Mouse (Mus musculus) monocyte, adult 5-6 weeks (primary cell): ENCODE data around the gene Dusp14. TPM values are rescaled to one million over a fixed set of nuclear protein-coding genes. Genes with fewer than 3 reads are reported as not detected.

Source experiments
- ATAC-seq: fragments of 153-309, 156-312 bp; replicated peaks from 2 replicates; pipeline ENCODE4 v1.8.0; 2017; ENCODE audit warnings: mild to moderate bottlenecking; ENCODE audit not compliant: low TSS enrichment, insufficient number of reproducible peaks, severe bottlenecking, poor library complexity, low FRiP score
- total RNA-seq: library from RNA; stranded (forward); fragments of 200-1000, 200-491, 200-594 nt; gene quantifications from 3 replicates; pipeline ENCODE4 v1.2.3, GENCODE M21; 2017

The Dusp14 gene
- total RNA-seq, result 0.76 to 1.6 TPM in 2 of 3 replicates, not detected in the other

DNA sequence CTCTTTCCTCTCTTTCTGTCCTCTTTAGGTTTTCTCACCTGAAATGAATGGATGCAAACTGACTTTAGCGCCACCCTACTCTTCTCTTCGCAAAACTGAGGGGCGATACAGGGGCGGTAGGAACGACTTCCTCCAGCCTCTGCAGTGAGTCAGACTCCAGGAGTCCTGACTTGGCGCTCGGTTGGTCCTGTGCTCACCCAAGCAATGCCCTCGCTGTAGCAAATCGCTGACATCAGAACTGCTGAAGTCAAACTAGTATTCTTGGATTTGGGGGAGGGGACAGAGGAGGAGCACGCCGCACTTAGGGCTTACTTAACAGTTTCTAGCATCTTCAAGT lies at the start of gene Dusp14:
Dusp14 (minus strand) TSS at position 228 of the 337 bp plus-strand sequence.
- ATAC-seq, result no peak; the same call in 1 of the 2 replicates

DNA sequence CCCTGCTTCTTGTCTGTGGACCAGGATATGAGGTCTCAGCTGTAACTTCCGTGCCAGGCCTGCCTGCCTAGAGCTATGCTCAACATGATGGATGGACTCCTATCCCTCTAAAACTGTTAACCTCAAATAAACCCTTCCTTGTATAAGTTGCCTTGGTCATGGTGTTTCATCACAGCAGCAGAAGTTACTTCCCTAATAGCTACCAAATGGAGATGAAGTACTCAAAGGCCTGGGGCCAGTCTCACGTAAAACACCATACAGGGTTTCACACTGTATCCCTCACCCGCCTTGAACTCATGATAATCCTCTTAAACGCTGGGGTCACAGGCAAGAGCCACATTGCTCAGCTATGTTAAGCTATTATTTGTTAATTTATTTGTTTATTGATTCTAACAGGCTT lies 48.4 kb upstream of the Dusp14 start:
- ATAC-seq, result no peak

DNA sequence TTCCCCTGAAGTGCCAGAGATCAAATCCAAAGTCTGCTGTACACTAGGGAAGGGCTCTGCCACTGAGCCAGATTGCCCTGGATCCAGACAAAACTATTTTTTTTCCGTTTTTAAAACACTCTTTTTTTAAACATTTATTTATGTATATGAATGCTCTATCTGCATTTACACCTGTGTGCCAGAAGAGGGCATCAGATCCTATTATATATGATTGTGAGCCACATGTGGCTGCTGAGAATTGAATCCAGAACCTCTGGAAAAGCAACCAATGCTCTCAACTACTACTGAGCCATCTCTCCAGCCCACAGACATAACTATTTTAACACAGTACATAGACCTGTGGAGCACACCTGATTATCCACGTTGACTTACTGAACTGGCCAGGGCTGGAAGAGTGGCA lies 47.2 kb upstream of the Dusp14 start:
- ATAC-seq, result no peak

DNA sequence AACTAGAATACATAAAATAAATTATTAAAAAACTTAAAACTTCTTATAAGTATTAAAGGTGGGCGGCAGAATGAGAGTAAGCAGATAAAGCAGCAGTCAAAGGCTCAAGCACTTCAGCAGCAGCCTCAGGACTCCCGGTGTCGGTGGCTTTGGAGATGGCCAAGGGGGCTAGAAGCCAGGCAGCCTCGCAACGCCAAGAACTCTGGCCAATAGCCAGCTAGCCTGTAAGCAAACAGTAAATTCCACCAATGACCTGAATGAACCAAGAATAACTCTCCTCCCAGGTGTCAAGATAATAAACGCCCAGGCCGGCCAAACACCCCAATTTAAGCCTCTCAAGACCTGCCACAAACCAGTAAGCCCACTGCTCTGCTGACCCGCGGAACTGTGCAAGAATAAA lies 46.6 kb upstream of the Dusp14 start:
- ATAC-seq, result no peak

DNA sequence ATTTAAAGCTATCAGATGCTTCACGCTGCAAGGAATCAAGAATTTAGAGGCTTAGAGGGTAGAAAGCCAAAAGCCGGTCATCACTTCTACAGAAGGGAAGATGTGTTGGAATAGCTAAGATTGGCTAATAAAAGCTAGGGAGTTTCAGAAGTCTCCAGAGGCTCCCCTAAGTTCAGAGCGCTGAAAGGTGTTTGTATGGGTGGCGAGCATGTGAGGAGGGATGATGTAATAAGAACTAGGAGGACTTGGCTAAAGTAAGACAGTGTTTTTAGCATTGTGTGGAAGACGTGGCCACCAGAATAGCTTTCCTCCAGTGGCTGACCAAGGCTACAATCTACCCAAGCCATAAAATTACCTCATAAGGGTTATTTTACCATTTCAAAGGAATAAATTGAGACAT lies 44.6 kb upstream of the Dusp14 start:
- ATAC-seq, result no peak

DNA sequence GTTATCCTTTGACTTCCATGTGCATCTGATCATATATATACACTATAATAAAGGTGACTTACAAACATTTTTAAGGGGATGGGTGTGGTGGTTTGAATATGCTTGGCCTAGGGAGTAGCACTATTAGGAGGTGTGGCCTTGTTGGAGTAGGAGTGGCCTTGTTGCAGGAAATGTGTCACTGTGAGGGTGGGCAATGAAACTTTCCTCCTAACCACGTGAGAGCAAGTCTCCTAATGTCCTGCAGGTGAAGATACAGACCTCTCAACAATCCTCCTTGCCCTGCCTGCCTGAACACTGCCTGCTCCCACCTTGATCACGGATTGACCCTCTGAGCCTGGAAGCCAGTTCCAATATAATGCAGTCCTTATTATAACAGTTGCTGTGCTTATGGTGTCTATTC lies 38.1 kb upstream of the Dusp14 start:
- ATAC-seq, result no peak

DNA sequence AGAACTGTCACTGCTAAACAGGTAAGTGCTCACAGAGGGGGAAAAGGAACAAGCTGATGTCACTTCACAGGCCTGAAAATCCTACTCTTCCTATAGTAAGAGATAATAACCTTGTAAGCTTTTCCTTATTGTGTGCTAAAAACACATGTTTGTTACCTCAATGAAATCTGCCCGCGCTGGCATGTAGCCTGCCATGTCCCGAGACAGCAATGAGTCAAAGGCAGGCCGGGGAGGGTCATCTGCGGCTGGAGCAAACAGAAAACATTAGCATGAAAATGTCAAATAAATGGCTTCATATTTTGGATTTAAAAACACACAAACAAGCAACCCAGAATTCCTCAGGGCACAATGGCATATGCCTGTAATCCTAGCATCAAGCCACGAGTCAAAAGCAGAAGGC lies 35.0 kb upstream of the Dusp14 start:
- no peak for ATAC-seq

DNA sequence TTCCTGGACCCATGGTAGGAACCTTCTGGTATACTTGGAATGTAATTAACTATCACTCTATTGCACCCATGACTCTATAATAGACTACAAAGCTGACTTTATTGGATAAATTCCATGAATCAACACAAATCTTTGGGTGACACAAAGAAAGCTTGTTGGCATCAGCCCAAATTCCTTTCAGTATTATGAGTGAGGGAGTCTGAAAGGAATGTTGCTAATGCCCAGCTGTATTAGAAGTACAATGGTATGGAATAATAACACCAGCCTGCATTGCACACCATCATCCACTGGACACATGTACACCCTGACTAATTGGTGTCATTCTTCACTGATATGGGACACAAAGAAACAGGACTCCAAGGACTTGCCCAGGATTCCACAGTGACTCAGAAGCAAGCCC lies 32.1 kb upstream of the Dusp14 start:
- ATAC-seq, result no peak

DNA sequence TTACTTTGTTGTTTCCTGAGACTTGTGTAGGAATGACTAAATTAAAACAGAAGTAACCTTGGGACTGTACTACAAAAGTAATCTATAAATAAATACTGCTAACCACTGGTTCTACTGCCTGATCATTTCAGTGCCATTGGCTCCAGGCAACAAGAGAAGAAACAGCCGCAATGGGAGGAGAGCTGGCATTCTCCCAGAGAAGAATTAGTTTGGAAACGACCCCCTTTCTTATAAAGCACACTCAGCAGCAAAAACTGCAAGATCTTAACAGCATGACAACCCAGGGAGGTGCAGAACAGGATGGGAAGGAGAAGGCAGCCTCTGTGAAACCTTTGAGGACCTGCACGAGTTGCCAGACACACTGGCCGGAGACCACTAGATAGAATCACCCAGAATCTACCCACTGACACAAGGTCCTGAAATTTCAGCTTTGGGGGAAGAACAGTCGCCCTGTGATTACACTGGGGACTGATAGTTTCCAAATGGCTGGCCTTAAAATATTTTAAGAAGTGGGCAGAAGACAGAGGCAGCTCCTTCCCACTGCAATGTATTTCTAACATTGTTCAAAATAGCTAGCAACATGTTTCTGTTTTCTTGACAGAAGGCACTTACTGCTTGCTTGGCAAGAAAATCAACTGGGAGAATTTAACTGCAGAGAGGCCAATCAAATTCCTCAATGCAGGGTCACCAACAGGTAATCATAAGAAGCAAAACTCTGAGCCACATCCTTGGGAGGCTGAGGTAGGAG lies 28.4 kb upstream of the Dusp14 start:
- no peak for ATAC-seq

DNA sequence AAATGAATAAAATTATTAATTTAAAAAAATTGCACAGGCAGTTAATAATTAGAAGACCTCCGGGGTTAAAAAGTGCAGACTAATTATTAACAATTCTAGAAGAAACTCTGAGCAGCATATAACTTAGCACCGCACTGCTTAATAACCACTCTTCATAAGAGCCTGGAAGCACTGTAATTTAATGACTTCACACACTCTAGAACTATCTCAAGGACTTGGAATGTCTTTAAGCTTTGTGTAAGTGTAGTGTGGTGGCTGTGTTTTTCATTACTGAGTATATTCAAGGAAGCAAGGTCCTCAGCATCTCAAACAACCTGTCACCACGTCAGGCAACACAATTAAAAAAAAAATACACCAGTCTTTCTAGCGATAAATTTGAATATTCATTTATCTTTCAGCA lies 26.0 kb upstream of the Dusp14 start:
- no peak for ATAC-seq

DNA sequence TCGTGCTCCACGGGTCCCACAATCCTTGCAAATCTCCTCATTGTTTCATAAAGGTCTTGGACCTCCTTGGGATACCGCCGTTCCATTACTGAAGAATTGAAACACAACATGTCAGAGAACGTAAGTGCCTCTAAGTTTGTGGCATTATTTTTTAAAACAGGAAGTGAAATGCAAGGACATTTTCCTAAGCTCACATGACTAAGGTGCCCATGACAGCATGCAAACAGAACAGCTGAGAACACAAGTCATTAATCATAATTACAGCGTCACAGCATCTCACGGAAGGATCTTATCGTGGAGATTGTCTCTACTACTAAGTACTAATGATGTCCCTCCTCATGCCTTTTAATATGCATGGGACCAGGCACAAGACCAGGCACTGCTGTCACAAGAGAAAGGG lies 21.5 kb upstream of the Dusp14 start:
- no peak for ATAC-seq

DNA sequence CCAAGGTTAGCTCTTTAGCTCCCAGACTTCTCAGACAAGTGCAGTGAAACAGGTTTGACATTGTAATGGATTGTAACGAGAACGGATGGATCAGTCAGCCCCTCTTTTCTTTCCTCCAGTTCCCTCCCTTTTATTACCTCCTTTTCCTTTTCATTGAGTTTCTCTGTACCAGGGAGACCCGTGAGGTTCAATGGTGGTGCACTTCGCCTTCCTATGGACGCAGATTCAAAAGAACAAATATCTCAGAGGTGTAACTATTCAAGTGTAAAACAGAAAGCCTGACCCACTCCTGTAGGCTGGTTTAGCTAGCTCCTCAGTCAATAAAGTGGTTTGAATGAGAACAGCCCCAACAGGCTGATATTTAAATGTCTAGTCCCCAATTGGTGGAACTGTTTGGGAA lies 12.8 kb upstream of the Dusp14 start:
- ATAC-seq, result no peak

DNA sequence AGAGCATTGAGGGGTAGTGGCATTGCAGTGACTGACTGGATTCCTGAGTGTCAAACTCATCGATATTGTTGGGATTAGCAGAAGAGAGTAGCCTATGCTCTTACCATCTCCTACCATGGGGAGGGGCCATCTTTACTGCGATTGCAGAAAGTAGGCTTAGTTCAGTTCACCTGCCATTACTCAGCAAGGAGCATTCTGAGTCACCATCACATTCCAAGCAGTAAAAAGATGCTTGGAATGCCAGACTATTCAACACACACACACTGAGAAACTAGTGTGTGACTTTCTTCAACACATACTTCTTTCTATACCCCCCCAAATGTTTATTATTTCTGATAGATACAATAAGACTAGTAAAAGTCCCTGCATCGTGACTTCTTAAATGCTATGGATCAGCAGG lies 11.3 kb upstream of the Dusp14 start:
- no peak for ATAC-seq

DNA sequence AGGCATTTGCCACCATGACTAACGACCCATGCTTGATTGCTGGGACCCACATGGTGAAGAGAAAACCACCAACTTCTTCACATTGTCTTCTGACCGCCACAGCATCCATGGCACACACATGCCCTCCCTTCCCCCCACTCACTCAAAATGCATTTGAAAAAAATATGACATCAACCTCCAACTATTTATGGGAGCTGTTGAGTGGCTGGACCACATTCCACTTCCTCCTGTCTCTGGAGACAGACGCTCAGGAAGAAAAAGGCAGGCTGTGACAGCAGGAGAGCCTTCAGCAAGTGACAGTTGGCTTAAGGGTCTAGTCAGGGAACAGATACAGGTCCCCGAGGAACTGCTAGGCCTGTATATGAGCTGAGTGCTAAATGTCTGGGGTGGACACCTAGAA lies 10.8 kb upstream of the Dusp14 start:
- ATAC-seq, result no peak

DNA sequence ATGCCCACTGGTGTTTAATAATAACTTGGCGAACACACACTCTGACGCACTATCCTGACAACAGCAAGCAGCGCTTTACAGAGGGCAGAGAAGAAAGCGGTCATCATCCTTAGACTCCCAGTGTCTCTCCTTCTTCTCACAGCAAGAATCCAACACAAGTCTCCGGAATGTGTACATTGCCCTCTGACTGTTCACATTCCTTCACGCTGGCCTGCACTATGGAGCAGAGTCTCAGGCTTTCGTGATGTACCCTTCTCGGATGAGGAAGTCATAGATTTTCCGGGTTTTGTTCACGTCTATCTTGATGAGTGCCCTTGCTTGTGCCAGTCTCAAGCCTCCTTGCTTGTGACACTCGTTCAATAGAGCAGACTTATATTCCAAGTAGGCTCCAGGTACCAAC lies 10.3 kb upstream of the Dusp14 start:
- no peak for ATAC-seq

DNA sequence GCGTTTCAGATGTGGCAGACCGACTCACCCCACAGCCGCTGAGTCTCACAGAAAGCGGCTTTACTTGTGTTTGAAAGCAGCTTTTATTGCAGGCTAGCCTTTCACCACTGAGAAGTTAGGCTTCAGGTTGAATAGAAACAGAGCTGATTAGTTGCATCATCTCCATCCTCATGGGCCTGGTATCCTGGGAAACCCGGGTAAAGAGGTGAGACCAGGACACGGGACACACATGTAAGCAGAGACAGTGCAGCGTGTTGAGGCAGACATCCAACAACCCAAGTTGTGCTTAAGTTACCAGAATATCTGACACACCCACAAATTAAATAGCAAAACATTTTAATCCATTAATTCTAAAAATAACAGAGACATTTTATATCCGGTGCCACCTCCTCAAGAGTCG lies 9.5 kb upstream of the Dusp14 start:
- no peak for ATAC-seq

DNA sequence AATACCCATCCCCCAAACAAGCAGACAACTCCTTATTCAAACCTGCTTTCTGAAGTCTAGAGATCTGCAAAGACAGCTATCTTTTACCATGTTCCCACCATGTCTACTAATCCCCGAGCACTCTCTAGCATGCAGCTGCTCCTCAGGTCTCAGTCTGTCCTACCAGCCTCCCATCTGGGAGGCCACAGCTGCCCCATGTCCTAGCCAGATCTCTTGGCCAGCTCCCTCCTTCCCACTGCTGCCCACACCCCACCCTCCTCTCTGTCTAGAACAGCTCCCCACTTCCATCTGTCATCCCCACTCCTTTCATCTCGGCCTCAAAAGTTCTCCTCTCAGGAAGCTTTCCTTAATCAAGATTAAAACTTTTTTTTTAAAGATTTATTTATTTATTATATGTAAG lies 7.9 kb upstream of the Dusp14 start:
- ATAC-seq, result no peak

DNA sequence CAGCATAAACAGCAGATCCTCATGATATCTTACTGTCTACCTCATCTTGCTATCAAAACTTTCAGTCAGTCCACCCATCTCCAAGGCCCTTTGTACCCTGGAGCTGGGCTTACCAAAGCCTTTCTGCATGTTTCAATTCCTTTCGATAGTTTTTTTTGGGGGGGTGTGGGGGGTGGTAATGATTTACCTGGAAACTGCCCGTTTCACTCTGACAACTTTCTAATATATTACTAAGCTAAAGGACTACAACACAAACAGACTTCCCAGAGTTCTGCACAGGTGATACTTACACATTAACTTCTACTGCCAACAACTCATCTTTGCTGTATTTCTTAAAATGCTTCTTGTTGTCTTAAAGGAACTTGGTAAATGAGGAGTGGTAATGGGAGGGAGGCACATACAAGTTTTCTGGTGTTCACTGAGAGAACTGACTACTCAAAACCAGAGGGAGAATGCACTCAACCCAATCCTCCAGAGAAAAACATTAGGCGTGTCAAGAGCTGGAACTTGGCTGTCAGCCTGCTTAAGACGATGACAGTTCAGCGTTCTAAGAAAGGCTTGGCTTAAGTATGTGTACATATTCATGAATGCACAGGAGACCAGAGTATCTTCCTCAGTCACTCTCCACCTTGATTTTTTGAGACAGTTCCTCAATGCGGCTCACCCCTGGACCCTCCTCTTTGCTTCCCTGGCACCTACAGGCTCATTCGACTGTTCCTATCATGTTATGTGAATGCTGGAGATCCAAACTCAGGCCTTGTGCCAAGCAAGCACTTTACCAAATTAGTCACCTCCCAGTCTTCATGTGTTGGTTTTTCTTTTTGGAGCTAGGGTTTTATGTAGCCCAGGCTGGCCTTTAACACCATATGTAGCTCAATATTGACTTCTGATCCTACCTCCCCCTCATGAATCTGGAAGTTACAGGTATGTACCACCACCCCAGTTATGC lies 5.0 kb upstream of the Dusp14 start:
- ATAC-seq, result no peak

DNA sequence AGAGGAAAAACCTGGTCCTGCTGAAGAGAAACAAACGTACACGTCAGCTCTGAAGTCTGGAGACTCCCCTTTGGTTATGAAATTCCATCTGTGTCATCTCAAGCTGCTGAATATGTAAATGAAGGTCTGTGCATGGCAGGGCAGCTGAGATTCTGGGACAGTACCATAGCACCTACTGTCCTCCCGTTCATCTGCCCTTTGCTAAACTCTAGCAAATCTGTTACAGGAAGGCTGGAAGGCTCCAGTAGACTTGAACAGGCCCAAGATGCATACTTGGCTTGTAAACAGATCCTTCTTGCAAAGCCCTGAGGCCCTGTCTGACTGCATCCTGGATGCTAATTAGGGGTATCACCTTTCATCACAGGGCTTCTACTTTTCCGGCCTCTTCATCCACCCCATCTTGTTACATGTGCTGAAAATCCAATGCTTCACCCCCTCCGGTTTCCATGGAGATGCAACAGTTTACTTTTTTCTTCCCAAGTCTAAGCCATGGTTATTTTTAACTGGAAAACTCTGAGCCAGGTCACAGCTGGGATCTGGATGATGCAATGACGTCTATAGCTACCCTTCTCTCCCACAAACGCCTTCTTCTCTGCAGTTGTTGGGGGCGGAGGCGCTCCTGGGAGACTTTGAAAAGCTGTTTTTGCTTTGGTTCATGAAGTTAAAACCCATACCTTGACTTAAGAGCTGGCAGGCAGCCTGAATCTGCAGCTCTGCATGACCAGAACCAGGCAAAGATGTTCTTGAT lies 4.0 kb upstream of the Dusp14 start:
- no peak for ATAC-seq
